14 mouse cellular contexts compared by ENCODE assay signal in genomic region chr7:74529877-74530276, GRCm38 (mm10). TPM values are rescaled to one million over a fixed set of nuclear protein-coding genes. Genes with fewer than 3 reads are reported as not detected.
DNase-seq lines count a peak whose midpoint lies in the region; ATAC-seq and TF ChIP-seq lines count a peak whose summit lies in the region.
"Had no signal": no experiment of that assay in that cellular context is flagged by ENCODE, and none has a peak within 500 bp of the region (broad histone marks: within the 10 kb centered on the region; RNA-seq: fewer than 3 reads in every experiment).

No protein-coding gene starts in this region.

- 0 out of 2 replicates have a peak overlapping the region, but pooled peaks have one; percentile 72 for H3K27ac ChIP-seq in gastrocnemius, adult 2 months
- no peak overlapping the region for H3K27ac ChIP-seq in liver, postnatal 0 days (ENCODE audit: low read depth)
- no peak overlapping the region for H3K27ac ChIP-seq in liver, embryonic 11.5 days (ENCODE audit: low read depth, low read length)
- no peak overlapping the region for H3K27ac ChIP-seq in forebrain, embryonic 16.5 days (ENCODE audit: low read length)
- H3K27ac ChIP-seq: embryonic facial prominence, embryonic 12.5 days; midbrain, embryonic 12.5 days had no signal

- no peaks in the 10 kb centered on the region for H3K9me3 ChIP-seq in liver, postnatal 0 days (ENCODE audit: low read length)
- no peaks in the 10 kb centered on the region for H3K9me3 ChIP-seq in liver, embryonic 11.5 days (ENCODE audit: control insufficient read depth, low read length)
- no peaks in the 10 kb centered on the region for H3K9me3 ChIP-seq in forebrain, embryonic 16.5 days (ENCODE audit: control insufficient read depth, low read length)
- H3K9me3 ChIP-seq: embryonic facial prominence, embryonic 12.5 days; midbrain, embryonic 12.5 days had no signal

- no peaks in the 10 kb centered on the region for H3K27me3 ChIP-seq in liver, postnatal 0 days (ENCODE audit: insufficient read depth, low read length)
- H3K27me3 ChIP-seq in liver, embryonic 11.5 days (replicated peaks; ENCODE audit: control insufficient read depth, insufficient read depth, low read length), result no peaks in the 10 kb centered on the region
- no peaks in the 10 kb centered on the region for H3K27me3 ChIP-seq in forebrain, embryonic 16.5 days (replicated peaks; ENCODE audit: control insufficient read depth, insufficient read depth, low read length)
- H3K27me3 ChIP-seq: embryonic facial prominence, embryonic 12.5 days had no signal

- H3K9ac ChIP-seq in liver, postnatal 0 days (replicated peaks), result no peak overlapping the region
- no peak overlapping the region for H3K9ac ChIP-seq in liver, embryonic 11.5 days (ENCODE audit: low read depth, low read length)
- no peak overlapping the region for H3K9ac ChIP-seq in forebrain, embryonic 16.5 days (replicated peaks; ENCODE audit: low read depth, low read length)
- H3K9ac ChIP-seq: embryonic facial prominence, embryonic 12.5 days; midbrain, embryonic 12.5 days had no signal

- H3K4me1 ChIP-seq in liver, postnatal 0 days (ENCODE audit: insufficient read depth), result peaks cover 7% of the 10 kb centered on the region
- H3K4me1 ChIP-seq in liver, embryonic 11.5 days (replicated peaks; ENCODE audit: control insufficient read depth, insufficient read depth, low read length), result no peaks in the 10 kb centered on the region; the same call in 1 of the 2 replicates
- no peaks in the 10 kb centered on the region for H3K4me1 ChIP-seq in forebrain, embryonic 16.5 days (replicated peaks; ENCODE audit: control insufficient read depth, insufficient read depth, low read length)
- H3K4me1 ChIP-seq: midbrain, embryonic 12.5 days had no signal

- 38% methylated on average over 2 of the region's 2 CpGs for WGBS in liver, postnatal 0 days (ENCODE audit: insufficient replicate concordance)
- WGBS in liver, embryonic 11.5 days, result 50% methylated on average over 2 of the region's 2 CpGs
- 78% methylated on average over 2 of the region's 2 CpGs for WGBS in forebrain, embryonic 16.5 days

- DNase-seq in gastrocnemius, adult 2 months, result no peak
- DNase-seq in gastrocnemius, adult 8-10 months (ENCODE audit: low spot score in 2 of 2), result no peak
- DNase-seq in liver, postnatal 0 days, result no peak
- no peak for DNase-seq in liver, embryonic 11.5 days (ENCODE audit: low spot score)
- no peak for DNase-seq in layer of hippocampus, postnatal 25 days (ENCODE audit: extremely low spot score in 1 of 2, low spot score in 1 of 2)
- DNase-seq: cerebellum, adult 11-12 months; gastrocnemius, postnatal 25 days; lung, adult 18-20 months; right cerebral cortex, postnatal 25 days had no signal

- ATAC-seq in liver, postnatal 0 days, result no peak
- ATAC-seq in liver, embryonic 11.5 days (replicated peaks; ENCODE audit: low FRiP score), result no peak
- ATAC-seq in activated CD4-positive, CD25-positive, alpha-beta regulatory T cell, adult 4 months, result peak; percentile 17
- ATAC-seq in megakaryocyte-erythroid progenitor cell, adult 5-6 weeks (replicated peaks; ENCODE audit: low FRiP score, low TSS enrichment, poor library complexity, severe bottlenecking), result 0 out of 2 replicates have a peak, but pooled peaks have one; percentile 45
- ATAC-seq in forebrain, embryonic 16.5 days, result no peak

- no peak for TF ChIP-seq CTCF in gastrocnemius, adult 2 months (IDR thresholded peaks at IDR 0.05)
- TF ChIP-seq CTCF in liver, postnatal 0 days (IDR thresholded peaks at IDR 0.05; ENCODE audit: low read depth), result no peak

- intact Hi-C loops in gastrocnemius, adult 2 months (cut with DNase I), result loop anchor here (2.0 kb wide), 1 partner anchor 15 kb away; no protein-coding TSS in a partner anchor

- TF ChIP-seq EP300 in liver, postnatal 0 days (IDR thresholded peaks at IDR 0.05; ENCODE audit: low read depth), result no peak

- H3K4me2 ChIP-seq in liver, postnatal 0 days (ENCODE audit: low read depth, low read length), result peak overlapping the region; percentile 1; the same call in 1 of the 2 replicates
- no peak overlapping the region for H3K4me2 ChIP-seq in liver, embryonic 11.5 days
- no peak overlapping the region for H3K4me2 ChIP-seq in forebrain, embryonic 16.5 days (ENCODE audit: low read length)
- H3K4me2 ChIP-seq: embryonic facial prominence, embryonic 12.5 days; midbrain, embryonic 12.5 days had no signal

- no peak overlapping the region for H3K4me3 ChIP-seq in gastrocnemius, adult 2 months
- H3K4me3 ChIP-seq in liver, postnatal 0 days (ENCODE audit: low read depth, low read length), result no peak overlapping the region
- no peak overlapping the region for H3K4me3 ChIP-seq in liver, embryonic 11.5 days (ENCODE audit: low read depth, low read length)
- H3K4me3 ChIP-seq in forebrain, embryonic 16.5 days (replicated peaks; ENCODE audit: low read length), result no peak overlapping the region
- H3K4me3 ChIP-seq: embryonic facial prominence, embryonic 12.5 days; midbrain, embryonic 12.5 days had no signal

- H3K36me3 ChIP-seq in liver, postnatal 0 days (replicated peaks; ENCODE audit: insufficient read depth, low read length), result no peaks in the 10 kb centered on the region
- no peaks in the 10 kb centered on the region for H3K36me3 ChIP-seq in liver, embryonic 11.5 days (ENCODE audit: control insufficient read depth, insufficient read depth, low read length)
- H3K36me3 ChIP-seq in forebrain, embryonic 16.5 days (ENCODE audit: control insufficient read depth, insufficient read depth), result no peaks in the 10 kb centered on the region
- H3K36me3 ChIP-seq: embryonic facial prominence, embryonic 12.5 days; midbrain, embryonic 12.5 days had no signal

RNA-seq across cellular contexts. Expression of gene Slco3a1, which starts 24.7 kb away (rescaled TPM):
- 10 to 100 TPM; 67.1 to 83.8 TPM for total RNA-seq in gastrocnemius, adult 2 months (2021)
- 10 to 100 TPM; 64.6 to 75.6 (median 69.4) TPM for total RNA-seq in gastrocnemius, adult 8-10 months (2022)
- polyA plus RNA-seq in liver, postnatal 0 days (2015; fragmentation: Nextera tagmentation; extraction: Ambion mirVana), result 1.2 and 1.6 TPM in 2 replicates
- 2.7 TPM in 2 replicates for polyA plus RNA-seq in liver, embryonic 11.5 days (2014; fragmentation: Nextera tagmentation; extraction: Ambion mirVana)
- 10 to 100 TPM; 14.6 to 16.7 TPM for polyA plus RNA-seq in activated CD4-positive, CD25-positive, alpha-beta regulatory T cell, adult 4 months (2017; shearing (Covaris generic))
- total RNA-seq in megakaryocyte-erythroid progenitor cell, adult 5-6 weeks (2014; fragmentation: Nextera tagmentation), result 2.5 and 3.3 TPM in 2 replicates
- 2.5 and 4.3 TPM in 2 replicates for total RNA-seq in megakaryocyte-erythroid progenitor cell, adult 5-6 weeks (2017)
- 18.6 and 24.2 TPM in 2 replicates for polyA plus RNA-seq in forebrain, embryonic 16.5 days (2015; fragmentation: Nextera tagmentation; extraction: Ambion mirVana)
- 10 to 100 TPM; 53.9 to 56.2 TPM for total RNA-seq in layer of hippocampus, postnatal 25 days (2021)

Comparison
In these comparisons a context has a peak if more than half of its experiments do, and no peak if none do; other contexts are left out.
1. ATAC-seq: peak in activated CD4-positive, CD25-positive, alpha-beta regulatory T cell, adult 4 months (single experiment) and megakaryocyte-erythroid progenitor cell, adult 5-6 weeks (single experiment); none in liver, postnatal 0 days (single experiment), liver, embryonic 11.5 days (single experiment) and forebrain, embryonic 16.5 days (single experiment).
2. RNA of gene Slco3a1, which starts 24.7 kb away (total RNA-seq): 67.1 to 83.8 TPM in gastrocnemius, adult 2 months, 64.6 to 75.6 TPM in gastrocnemius, adult 8-10 months and 53.9 to 56.2 TPM in layer of hippocampus, postnatal 25 days; 2.5 to 4.3 TPM in megakaryocyte-erythroid progenitor cell, adult 5-6 weeks; every median in the first group is over 10 times any median in the second.